Mouse (Mus musculus): ENCODE measurements around the gene Gm42688. TPM values are rescaled to one million over a fixed set of nuclear protein-coding genes. Genes with fewer than 3 reads are reported as not detected.

Gene Gm42688
- polyA plus RNA-seq, 1 experiment: 4.4 TPM

GRCm38 (mm10) chr6:83065995-83066394, 35.4 kb upstream of the Gm42688 start:
- TF ChIP-seq POLR2A (IDR thresholded peaks at IDR 0.05; ENCODE audit: low read depth, low read length) (no peak), CTCF (conservative IDR thresholded peaks at IDR 0.05; ENCODE audit: insufficient read depth, insufficient read length, low read depth, low read length) (no peak)
- Histone ChIP-seq H3K27ac (ENCODE audit: insufficient read depth, low read depth, low read length) (no peak overlapping the region), H3K27me3 (replicated peaks; ENCODE audit: control insufficient read depth, insufficient read depth, low read length) (peaks cover 19% of the 10 kb centered on the region), H3K4me3 (ENCODE audit: insufficient read depth, low read depth, low read length) (no peak overlapping the region), H3K36me3 (ENCODE audit: control insufficient read depth, insufficient read depth, low read length) (no peaks in the 10 kb centered on the region), H3K4me1 (ENCODE audit: control insufficient read depth, insufficient read depth, low read length) (no peaks in the 10 kb centered on the region)
- 76% methylated on average over 8 of the region's 8 CpGs for whole genome bisulfite sequencing
- no peak for DNase-seq

GRCm38 (mm10) chr6:83066441-83066840, 35.0 kb upstream of the Gm42688 start:
- H3K27me3 ChIP-seq (replicated peaks; ENCODE audit: control insufficient read depth, insufficient read depth, low read length): peaks cover 23% of the 10 kb centered on the region

GRCm38 (mm10) chr6:83068221-83068620, 33.2 kb upstream of the Gm42688 start:
- peak; percentile 25 for DNase-seq
- no peaks in the 10 kb centered on the region for H3K4me1 ChIP-seq (ENCODE audit: control insufficient read depth, insufficient read depth, low read length)
- WGBS: 48% methylated on average over 8 of the region's 8 CpGs
- H3K36me3 ChIP-seq (ENCODE audit: control insufficient read depth, insufficient read depth, low read length): no peaks in the 10 kb centered on the region
- H3K27me3 ChIP-seq (replicated peaks; ENCODE audit: control insufficient read depth, insufficient read depth, low read length): peaks cover 23% of the 10 kb centered on the region
- H3K4me3 ChIP-seq (ENCODE audit: insufficient read depth, low read depth, low read length): no peak overlapping the region
- no peak overlapping the region for H3K27ac ChIP-seq (ENCODE audit: insufficient read depth, low read depth, low read length)
- no peak for TF ChIP-seq CTCF (conservative IDR thresholded peaks at IDR 0.05; ENCODE audit: insufficient read depth, insufficient read length, low read depth, low read length)
- TF ChIP-seq POLR2A (IDR thresholded peaks at IDR 0.05; ENCODE audit: low read depth, low read length): no peak

More at GRCm38 (mm10) chr6:83066441-83066840, 35.0 kb upstream of the Gm42688 start:
- TF ChIP-seq POLR2A (IDR thresholded peaks at IDR 0.05; ENCODE audit: low read depth, low read length) (no peak), CTCF (conservative IDR thresholded peaks at IDR 0.05; ENCODE audit: insufficient read depth, insufficient read length, low read depth, low read length) (no peak)
- no peaks in the 10 kb centered on the region for H3K4me1 ChIP-seq (ENCODE audit: control insufficient read depth, insufficient read depth, low read length)
- no peak overlapping the region for H3K27ac ChIP-seq (ENCODE audit: insufficient read depth, low read depth, low read length)
- 63% methylated on average over 6 of the region's 6 CpGs for WGBS
- no peak overlapping the region for H3K4me3 ChIP-seq (ENCODE audit: insufficient read depth, low read depth, low read length)
- no peak for DNase-seq
- no peaks in the 10 kb centered on the region for H3K36me3 ChIP-seq (ENCODE audit: control insufficient read depth, insufficient read depth, low read length)

GRCm38 (mm10) chr6:83068706-83069487, 32.5 kb upstream of the Gm42688 start:
- H3K27ac ChIP-seq (ENCODE audit: insufficient read depth, low read depth, low read length): no peak overlapping the region
- peaks cover 23% of the 10 kb centered on the region for H3K27me3 ChIP-seq (replicated peaks; ENCODE audit: control insufficient read depth, insufficient read depth, low read length)
- DNase-seq: peak; percentile 59
- TF ChIP-seq CTCF (conservative IDR thresholded peaks at IDR 0.05; ENCODE audit: insufficient read depth, insufficient read length, low read depth, low read length) (no peak), POLR2A (IDR thresholded peaks at IDR 0.05; ENCODE audit: low read depth, low read length) (no peak)
- peak overlapping the region; percentile 48; the same call in 1 of the 2 replicates for H3K4me3 ChIP-seq (ENCODE audit: insufficient read depth, low read depth, low read length)
- H3K4me1 ChIP-seq (ENCODE audit: control insufficient read depth, insufficient read depth, low read length): no peaks in the 10 kb centered on the region
- no peaks in the 10 kb centered on the region for H3K36me3 ChIP-seq (ENCODE audit: control insufficient read depth, insufficient read depth, low read length)
- WGBS: 3% methylated on average over 70 of the region's 81 CpGs

GRCm38 (mm10) chr6:83069488-83070246, 31.8 kb upstream of the Gm42688 start:
- 2% methylated on average over 69 of the region's 69 CpGs for WGBS
- Histone ChIP-seq H3K27ac (ENCODE audit: insufficient read depth, low read depth, low read length) (no peak overlapping the region), H3K4me3 (ENCODE audit: insufficient read depth, low read depth, low read length) (no peak overlapping the region), H3K4me1 (ENCODE audit: control insufficient read depth, insufficient read depth, low read length) (no peaks in the 10 kb centered on the region), H3K36me3 (ENCODE audit: control insufficient read depth, insufficient read depth, low read length) (no peaks in the 10 kb centered on the region), H3K27me3 (replicated peaks; ENCODE audit: control insufficient read depth, insufficient read depth, low read length) (peaks cover 23% of the 10 kb centered on the region)
- no peak for DNase-seq
- TF ChIP-seq POLR2A (IDR thresholded peaks at IDR 0.05; ENCODE audit: low read depth, low read length) (no peak), CTCF (conservative IDR thresholded peaks at IDR 0.05; ENCODE audit: insufficient read depth, insufficient read length, low read depth, low read length) (no peak)

- no peak within 1 kb of the TSS for H3K4me3 ChIP-seq (ENCODE audit: insufficient read depth, low read depth, low read length)
- H3K4me1 ChIP-seq (ENCODE audit: control insufficient read depth, insufficient read depth, low read length): no peaks in the 10 kb centered on the region
- 1% methylated on average over 10 of the region's 10 CpGs for WGBS
- H3K27me3 ChIP-seq (replicated peaks; ENCODE audit: control insufficient read depth, insufficient read depth, low read length): peaks cover 23% of the 10 kb centered on the region
- no peak for DNase-seq
- no peaks in the 10 kb centered on the region for H3K36me3 ChIP-seq (ENCODE audit: control insufficient read depth, insufficient read depth, low read length)
- H3K27ac ChIP-seq (ENCODE audit: insufficient read depth, low read depth, low read length): no peak within 1 kb of the TSS
- TF ChIP-seq CTCF (conservative IDR thresholded peaks at IDR 0.05; ENCODE audit: insufficient read depth, insufficient read length, low read depth, low read length): no peak
- no peak for TF ChIP-seq POLR2A (IDR thresholded peaks at IDR 0.05; ENCODE audit: low read depth, low read length)
Observed at GRCm38 (mm10) chr6:83070247-83070310, 31.3 kb upstream of the Gm42688 start, which contains the start of gene Tlx2. Gene Tlx2, minus strand, starts transcription at chr6:83070293.
